Comparison of ENCODE assay signal across 9 mouse cellular contexts in genomic region chr11:21997561-21998140, GRCm38 (mm10). TPM values are rescaled to one million over a fixed set of nuclear protein-coding genes. Genes with fewer than 3 reads are reported as not detected.
A peak's percentile ranks its signal among the peaks of the same experiment; 100 is the strongest.
DNase-seq lines count a peak whose midpoint lies in the region; ATAC-seq and TF ChIP-seq lines count a peak whose summit lies in the region.
"Had no signal": no experiment of that assay in that cellular context is flagged by ENCODE, and none has a peak within 500 bp of the region (broad histone marks: within the 10 kb centered on the region; RNA-seq: fewer than 3 reads in every experiment).

No protein-coding gene starts in this region.

- peaks cover 7% of the 10 kb centered on the region; the same call in 1 of the 2 replicates for H3K4me1 ChIP-seq in lung, adult 2 months (ENCODE audit: control insufficient read depth, insufficient read depth, low read length)
- H3K4me1 ChIP-seq in hindbrain, embryonic 12.5 days, result peaks cover 30% of the 10 kb centered on the region
- H3K4me1 ChIP-seq in midbrain, embryonic 15.5 days, result peaks cover 48% of the 10 kb centered on the region

- no peak overlapping the region for H3K27ac ChIP-seq in hindbrain, embryonic 12.5 days
- peak overlapping the region; percentile 37 for H3K27ac ChIP-seq in midbrain, embryonic 15.5 days

- peak overlapping the region; percentile 40; the same call in 1 of the 2 replicates for H3K4me2 ChIP-seq in hindbrain, embryonic 12.5 days (replicated peaks)
- H3K4me2 ChIP-seq in midbrain, embryonic 15.5 days, result peak overlapping the region; percentile 61

- DNase-seq in cerebellum, postnatal 14 days, result peak; percentile 12 to 29
- DNase-seq in cerebellum, adult 9-11 months, result no peak
- DNase-seq in lung, adult 2 months, result peak; percentile 17
- DNase-seq in lung, postnatal 10 days, result no peak
- DNase-seq in B cell, adult 2 months, result no peak
- no peak for DNase-seq in frontal cortex, postnatal 10 days (ENCODE audit: low spot score in 2 of 2)
- DNase-seq: adrenal gland, adult 8-10 months had no signal

- no peaks in the 10 kb centered on the region for H3K9me3 ChIP-seq in hindbrain, embryonic 12.5 days (replicated peaks)
- H3K9me3 ChIP-seq in midbrain, embryonic 15.5 days, result no peaks in the 10 kb centered on the region

- WGBS in lung, adult 2 months, result 7% methylated on average over 20 of the region's 20 CpGs
- WGBS in hindbrain, embryonic 12.5 days, result 2% methylated on average over 20 of the region's 20 CpGs
- WGBS in midbrain, embryonic 15.5 days, result 8% methylated on average over 20 of the region's 20 CpGs

- no peak for ATAC-seq in hindbrain, embryonic 12.5 days (ENCODE audit: low FRiP score)
- no peak for ATAC-seq in midbrain, embryonic 15.5 days (replicated peaks)

- no peak for TF ChIP-seq CTCF in lung, adult 2 months (IDR thresholded peaks at IDR 0.05; ENCODE audit: insufficient read depth, low read length)

- peaks cover 96% of the 10 kb centered on the region for H3K27me3 ChIP-seq in hindbrain, embryonic 12.5 days
- H3K27me3 ChIP-seq in midbrain, embryonic 15.5 days (replicated peaks), result peaks cover 35% of the 10 kb centered on the region

- TF ChIP-seq POLR2A in lung, adult 2 months (IDR thresholded peaks at IDR 0.05; ENCODE audit: borderline replicate concordance, extremely low read depth, low read depth, low read length), result no peak

- no peaks in the 10 kb centered on the region for H3K36me3 ChIP-seq in hindbrain, embryonic 12.5 days
- no peaks in the 10 kb centered on the region for H3K36me3 ChIP-seq in midbrain, embryonic 15.5 days (replicated peaks)

- H3K9ac ChIP-seq in hindbrain, embryonic 12.5 days, result no peak overlapping the region
- no peak overlapping the region for H3K9ac ChIP-seq in midbrain, embryonic 15.5 days

- no peak overlapping the region for H3K4me3 ChIP-seq in lung, adult 2 months (replicated peaks; ENCODE audit: extremely low read depth, low read depth, low read length)
- H3K4me3 ChIP-seq in hindbrain, embryonic 12.5 days, result 0 out of 2 replicates have a peak overlapping the region, but pooled peaks have one; percentile 19
- H3K4me3 ChIP-seq in midbrain, embryonic 15.5 days, result peak overlapping the region; percentile 50

RNA-seq across cellular contexts. Expression of gene Otx1, which starts 5.0 kb away (rescaled TPM):
- polyA plus RNA-seq in lung, adult 2 months (2012; rRNA removed), result 0.70 and 1.5 TPM in 2 replicates
- 3.4 and 3.6 TPM in 2 replicates for polyA plus RNA-seq in hindbrain, embryonic 12.5 days (2016; fragmentation: Nextera tagmentation; extraction: Ambion mirVana)
- 11.5 and 12.2 TPM in 2 replicates for polyA plus RNA-seq in midbrain, embryonic 15.5 days (2015; fragmentation: Nextera tagmentation; extraction: Ambion mirVana)

Comparison
In these comparisons a context has a peak if more than half of its experiments do, and no peak if none do; other contexts are left out.
1. DNase-seq: peak in cerebellum, postnatal 14 days (2 of 2) and lung, adult 2 months (single experiment); none in cerebellum, adult 9-11 months (single experiment), lung, postnatal 10 days (single experiment), B cell, adult 2 months (0 of 2) and frontal cortex, postnatal 10 days (0 of 2).